Mouse (Mus musculus) testis, postnatal 14 days (tissue): ENCODE measurements around the gene Lsr.

Experiments used
- DNase-seq: peaks from one replicate; pipeline ENCODE4 v3.0.0; 2021; ENCODE audit warnings: low spot score

Gene Lsr

GRCm38 (mm10) chr7:30973251-30973500 lies at the start of gene Lsr:
Lsr (minus strand) TSS chr7:30973464.
- peak; percentile 71 for DNase-seq

DNA sequence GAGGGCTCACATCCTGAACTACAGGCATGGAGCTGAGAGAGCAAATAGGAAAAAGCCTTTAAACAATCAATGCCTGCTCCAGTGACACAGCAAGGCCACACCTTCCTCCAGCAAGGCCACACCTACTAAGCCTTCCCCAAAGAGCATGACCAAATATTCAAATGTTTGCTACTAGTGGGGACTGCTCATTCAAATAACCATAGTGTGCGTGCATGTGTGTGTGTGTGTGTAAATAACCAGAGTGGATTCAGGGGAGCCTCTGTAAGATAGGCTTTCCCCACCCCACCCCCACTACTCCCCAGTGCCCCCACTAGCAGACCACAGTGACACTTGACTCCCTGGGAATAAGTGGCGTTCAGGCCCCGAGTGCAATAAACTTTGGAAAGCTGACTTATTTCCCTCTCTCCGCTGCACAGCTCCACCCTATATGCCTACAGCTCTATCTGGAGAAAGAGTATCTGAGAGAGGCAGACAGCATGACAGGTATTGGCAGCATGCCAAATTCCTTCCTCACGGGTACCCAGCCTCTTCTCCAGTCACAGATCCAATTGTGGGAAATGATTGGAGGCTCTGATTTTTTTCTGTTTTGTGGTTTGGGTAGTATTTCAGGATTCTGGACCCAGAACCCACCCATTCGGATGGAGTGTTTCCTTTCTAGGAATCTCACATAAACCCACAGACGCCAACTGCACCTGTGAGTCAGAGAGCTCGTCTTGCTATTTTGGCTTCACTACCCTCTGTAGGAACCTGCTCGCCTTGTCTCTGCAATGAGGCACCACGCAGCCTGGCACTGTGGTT lies 44.0 kb upstream of the Lsr start:
- DNase-seq = no peak

DNA sequence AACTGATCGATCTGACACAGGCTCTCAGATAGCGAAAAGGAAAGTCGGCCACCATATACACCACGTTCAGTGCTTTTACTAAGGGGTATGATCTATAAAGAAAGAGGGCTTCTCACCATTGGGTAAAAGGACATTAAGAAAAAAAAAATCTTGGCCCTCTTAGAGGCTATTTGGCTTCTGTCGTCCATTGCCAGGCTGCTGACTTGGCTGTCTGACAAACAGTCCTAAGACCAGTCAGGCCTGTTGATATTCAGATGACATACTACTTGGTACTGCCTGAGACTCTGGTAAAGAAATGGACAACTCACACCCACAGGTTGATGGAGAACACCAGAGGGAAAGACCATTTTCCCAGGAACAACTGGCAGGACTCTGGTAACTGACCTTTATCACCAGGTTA lies 39.7 kb upstream of the Lsr start:
- no peak for DNase-seq

DNA sequence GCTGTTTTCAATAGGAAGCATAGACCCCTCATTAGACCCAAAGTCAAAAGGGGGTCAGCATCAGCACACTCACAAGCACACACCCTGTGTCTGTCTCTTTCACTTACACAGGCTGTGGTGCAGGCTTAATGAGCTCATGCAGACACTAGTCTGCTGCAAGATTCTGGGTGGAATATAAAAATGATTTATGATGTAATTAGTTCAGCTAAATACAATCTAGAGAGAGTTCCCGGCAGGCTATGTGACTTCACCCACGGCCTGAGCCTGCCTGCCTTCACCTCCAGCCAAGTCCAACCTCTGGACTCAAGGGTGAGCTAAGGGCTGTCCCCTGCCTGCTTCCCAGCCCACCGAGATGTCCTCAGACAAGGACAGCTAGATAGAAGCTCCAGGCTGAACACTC lies 35.6 kb upstream of the Lsr start:
- DNase-seq = no peak

DNA sequence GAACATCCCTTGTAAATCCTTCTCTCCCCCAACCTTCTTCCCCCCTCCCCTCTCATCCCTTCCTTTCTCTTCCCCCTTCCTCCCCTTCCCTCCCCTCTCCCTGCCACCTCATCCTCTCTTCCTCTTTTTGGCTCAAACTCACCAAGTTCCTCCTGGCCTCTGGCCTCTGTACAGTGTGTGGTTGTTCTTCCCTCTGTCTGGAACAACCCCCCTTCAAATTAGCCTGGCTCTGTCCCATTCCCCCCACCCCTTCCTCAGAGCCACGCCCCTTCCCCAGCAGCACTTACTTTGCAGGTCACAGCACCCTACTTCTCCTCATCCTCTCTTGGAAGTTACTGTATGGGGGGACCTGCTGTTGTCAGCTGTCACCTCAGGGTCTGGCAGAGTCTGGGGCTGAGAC lies 34.9 kb upstream of the Lsr start:
- no peak for DNase-seq

- DNase-seq = no peak
Measured at GRCm38 (mm10) chr7:31007775-31008174, 34.5 kb upstream of the Lsr start.

GRCm38 (mm10) chr7:31002650-31003049 lies 29.4 kb upstream of the Lsr start:
- DNase-seq = no peak

- peak; percentile 52 for DNase-seq
Measured at GRCm38 (mm10) chr7:31000505-31001020, 27.3 kb upstream of the Lsr start.

DNA sequence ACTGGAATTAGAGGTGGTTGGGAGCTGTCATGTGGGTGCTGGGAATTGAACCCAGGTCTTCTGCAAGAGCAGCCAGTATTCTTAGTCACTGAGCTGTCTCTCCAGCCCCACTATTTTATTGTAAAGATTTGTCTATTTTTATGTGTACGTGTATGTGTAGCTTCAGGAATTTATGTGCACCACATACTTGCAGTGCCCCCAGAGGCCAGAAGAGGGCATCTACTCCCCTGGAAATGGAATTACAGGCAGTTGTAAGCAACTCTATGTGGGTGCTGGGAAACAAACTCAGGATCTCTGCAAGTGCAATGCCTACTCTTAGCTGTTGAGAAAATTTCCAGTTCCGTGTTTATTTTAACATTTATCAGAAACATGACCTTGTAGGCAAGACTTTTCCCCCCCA lies 23.2 kb upstream of the Lsr start:
- DNase-seq = no peak

DNA sequence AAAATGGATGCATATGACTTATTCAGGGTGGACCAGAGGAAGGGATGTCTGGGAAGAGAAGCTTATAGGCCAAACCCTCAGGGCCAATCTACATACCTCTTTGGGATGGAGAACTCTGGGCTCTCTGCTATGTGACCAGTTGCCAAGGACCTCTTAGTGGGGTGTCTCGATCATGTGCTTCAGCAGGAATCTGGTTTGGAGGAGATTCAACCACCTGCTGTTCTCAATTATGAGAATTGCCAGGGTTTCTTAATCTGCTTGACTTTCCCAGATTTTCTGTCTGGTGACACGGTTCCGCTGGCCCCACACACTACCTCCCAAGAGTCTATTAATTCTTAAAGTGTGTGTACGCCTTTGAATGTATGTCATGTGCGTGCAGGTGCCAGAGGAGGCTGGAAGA lies 20.7 kb upstream of the Lsr start:
- no peak for DNase-seq

DNA sequence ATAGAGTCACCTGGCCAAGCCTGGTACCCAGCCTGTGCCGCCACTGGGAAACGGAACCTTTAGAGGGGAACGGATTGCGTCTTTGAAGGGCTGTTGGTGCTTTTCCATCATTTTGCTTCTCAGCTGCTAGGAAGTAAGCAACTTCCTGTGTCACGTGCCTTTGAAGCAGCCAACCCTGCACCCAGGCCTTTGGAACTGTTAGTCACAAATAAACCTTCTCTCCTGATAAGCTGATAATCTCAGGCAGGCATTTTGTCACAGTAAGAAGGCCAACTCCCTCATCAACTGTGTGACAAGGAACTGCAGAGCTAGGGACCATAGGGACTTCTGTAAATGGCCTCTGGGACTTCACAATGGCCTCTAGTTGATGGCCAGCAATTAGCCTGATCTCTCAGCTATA lies 18.9 kb upstream of the Lsr start:
- DNase-seq = no peak

GRCm38 (mm10) chr7:30988519-30989162 lies 15.4 kb upstream of the Lsr start:
- peak; percentile 46 for DNase-seq

GRCm38 (mm10) chr7:30985357-30985756 lies 12.1 kb upstream of the Lsr start:
- no peak for DNase-seq

GRCm38 (mm10) chr7:30981703-30982102 lies 8.4 kb upstream of the Lsr start:
- no peak for DNase-seq

DNA sequence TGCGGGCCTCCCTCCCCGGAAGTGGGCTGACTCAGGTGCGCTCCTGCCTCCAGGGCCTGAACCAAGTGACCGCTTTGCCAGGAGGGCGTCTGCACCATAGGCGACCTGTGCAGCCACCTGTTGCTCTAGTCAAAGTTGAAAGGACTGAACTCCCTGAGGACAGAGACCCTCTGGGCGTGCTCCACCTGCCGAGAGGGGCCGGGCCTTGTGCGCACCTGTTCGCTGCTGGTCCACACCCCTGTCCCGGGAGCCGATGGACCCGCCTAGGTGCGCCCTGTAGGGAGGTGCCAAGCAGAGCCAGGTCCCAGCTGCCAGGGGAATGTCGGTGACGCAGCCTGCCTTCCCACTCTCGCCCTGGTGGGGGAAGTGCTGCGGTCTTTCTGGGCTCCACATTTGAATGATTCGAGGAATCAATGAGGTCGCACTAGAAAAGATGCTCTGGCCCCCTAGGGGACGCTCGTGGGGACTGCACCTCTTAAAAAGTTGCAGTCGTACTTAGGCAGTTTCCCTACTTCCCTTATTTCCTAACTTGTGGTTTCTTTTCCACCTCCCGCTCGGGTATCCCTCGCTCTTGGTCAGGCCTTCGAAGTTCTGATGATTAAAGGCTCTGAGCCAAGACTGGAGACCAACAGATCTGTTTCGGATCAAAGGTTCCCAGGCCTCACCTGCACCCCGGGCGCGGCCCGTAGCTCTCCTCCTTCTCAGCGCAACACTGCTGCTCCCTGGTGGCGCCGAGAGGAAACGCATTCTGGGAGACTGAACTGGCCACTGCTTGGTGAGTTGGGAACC lies 431 bp upstream of the Lsr start, which contains the start of gene Fam187b:
Fam187b (plus strand) TSS at position 290 of the 789 bp plus-strand sequence.
- DNase-seq = peak; percentile 85

DNA sequence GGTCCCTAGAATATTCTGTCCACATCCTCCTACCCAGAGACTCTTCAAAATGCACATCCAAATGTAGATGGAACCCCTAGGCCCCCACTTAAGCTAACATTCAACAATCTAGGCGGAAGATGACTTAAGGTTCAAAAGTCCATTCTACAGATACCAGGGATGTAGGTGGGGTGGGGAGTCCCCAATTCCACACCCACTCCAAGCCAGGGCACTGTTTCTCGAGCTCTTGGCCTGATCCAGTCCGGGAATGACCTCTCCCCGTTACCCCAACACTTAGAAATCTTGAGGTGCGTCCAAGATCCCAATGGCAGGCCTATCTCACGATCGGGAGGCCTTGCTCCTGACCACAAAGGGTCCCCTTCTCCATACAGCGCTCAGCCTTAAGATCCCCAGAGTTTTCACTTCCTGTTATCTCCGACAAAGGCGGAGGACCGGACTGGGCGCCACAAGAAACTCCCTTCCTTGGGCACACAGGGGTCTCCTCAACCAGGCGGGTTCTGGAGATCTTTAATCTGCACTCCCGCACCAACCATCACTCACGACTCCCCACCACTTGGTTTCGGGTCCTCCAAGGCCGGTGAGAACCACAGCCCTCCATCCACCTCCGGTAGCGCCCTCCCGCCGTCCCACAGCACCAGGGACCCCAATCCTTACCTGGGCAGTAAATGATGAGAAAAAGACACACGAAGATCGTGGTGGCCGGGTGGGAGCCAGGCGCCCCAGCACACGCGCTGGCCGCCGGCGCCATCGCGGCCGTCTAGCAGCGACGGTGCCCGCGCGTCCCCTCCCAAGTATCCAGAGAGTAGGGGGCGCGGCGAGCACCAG lies 626 bp downstream of the Lsr start:
- DNase-seq = no peak

GRCm38 (mm10) chr7:30971901-30972300 lies 1.4 kb downstream of the Lsr start:
- DNase-seq = no peak

DNA sequence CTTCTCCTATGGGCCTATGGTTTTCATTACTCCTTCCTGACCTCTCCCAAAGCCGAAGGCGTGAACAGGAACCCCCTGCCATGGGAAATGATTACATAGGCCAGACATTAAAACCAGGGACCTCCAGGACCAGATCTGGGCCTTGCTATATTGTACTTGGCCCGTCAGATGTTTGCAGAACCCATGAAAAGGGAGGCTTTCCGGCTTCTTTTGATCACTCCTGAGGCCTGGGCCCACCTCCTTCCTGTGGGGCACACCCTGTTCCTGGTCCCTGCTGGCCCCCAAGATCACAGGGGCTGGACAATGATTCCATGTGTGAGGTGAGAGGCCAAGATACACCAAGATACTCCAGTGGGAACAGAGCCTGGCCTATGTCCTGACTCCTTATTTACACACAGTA lies 4.1 kb downstream of the Lsr start:
- no peak for DNase-seq

DNA sequence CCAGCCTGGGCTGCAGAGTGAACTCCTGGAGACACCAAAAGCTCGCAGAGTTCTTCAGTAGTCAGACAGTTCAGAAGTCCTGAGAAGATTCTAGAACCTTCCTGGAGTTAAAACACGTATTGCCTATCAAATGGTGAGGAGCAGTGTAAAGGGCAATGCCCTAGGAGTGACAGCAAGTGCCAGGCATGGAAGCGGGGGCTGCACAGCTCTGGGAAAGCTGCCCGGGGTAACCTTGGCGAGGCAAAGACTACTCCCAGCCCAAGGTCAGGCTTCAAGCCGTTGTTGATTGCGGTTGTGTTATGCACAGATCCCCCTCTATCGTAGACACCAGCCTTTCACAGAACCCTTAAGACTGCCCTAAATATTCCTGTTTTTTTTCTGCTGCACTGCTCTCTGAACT lies 4.7 kb downstream of the Lsr start:
- DNase-seq = peak; percentile 84

GRCm38 (mm10) chr7:30966657-30967056 lies 6.6 kb downstream of the Lsr start:
- peak; percentile 59 for DNase-seq

DNA sequence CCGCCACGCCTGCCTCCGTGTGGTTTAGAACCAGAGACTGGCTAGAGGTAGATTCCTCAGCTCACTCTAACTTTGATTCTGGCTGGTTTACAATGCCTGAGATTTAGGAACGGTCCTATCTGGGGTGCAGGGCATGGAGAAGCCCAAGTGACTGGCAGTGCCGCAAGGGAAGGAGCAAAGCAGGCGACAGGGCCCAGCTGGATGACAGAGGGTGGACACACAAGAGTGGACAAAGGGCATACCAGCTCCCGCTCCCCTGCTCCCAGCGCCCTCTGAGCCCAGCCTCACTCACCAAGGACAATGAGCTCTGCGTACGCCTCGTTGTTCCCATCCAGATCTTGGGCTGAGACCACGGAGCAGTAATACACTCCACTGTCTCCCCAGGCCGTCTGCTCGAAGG lies 7.6 kb downstream of the Lsr start:
- DNase-seq = no peak

- DNase-seq = no peak
Measured at GRCm38 (mm10) chr7:30964366-30964765, 8.9 kb downstream of the Lsr start.
